Mouse (Mus musculus) 3T3-L1 (cell line): ENCODE measurements around the gene Hivep3.

Source experiments
- DNase-seq: peaks from one replicate; pipeline ENCODE4 v3.0.0-alpha.2; 2015; ENCODE audit warnings: low read depth, low spot score

Hivep3 gene

DNA sequence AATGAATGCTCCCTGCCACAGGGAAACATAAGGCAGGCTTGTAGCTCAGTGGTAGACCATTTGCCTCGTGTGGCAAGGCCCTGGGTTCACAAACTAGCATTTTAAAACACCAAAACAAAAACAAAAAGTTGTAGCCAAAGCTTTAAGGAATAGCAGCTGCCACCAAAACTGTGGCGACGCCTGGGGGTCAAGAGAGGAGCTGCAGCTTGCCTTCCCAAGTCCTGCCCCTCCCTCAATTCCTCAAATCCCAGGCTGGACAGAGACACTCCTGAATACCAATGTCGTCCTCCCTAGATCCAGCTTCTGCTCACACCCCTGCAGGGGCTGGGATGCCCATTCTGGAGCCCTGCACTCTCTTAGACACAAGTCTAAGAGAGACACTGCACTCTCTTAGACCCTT is 453.4 kb downstream of the Hivep3 start:
- peak; percentile 25 for DNase-seq
